Mouse (Mus musculus) testis, adult 2 months (tissue): ENCODE results near the gene Lsm5.

ENCODE experiments used
- CTCF ChIP-seq: fragments of 200-500 bp; IDR thresholded peaks from 2 replicates; pipeline ENCODE4 v1.5.1; 2012; ENCODE audit warnings: low read depth, mild to moderate bottlenecking, inconsistent platforms, low read length, moderate library complexity; ENCODE audit not compliant: control insufficient read depth, insufficient read depth, insufficient replicate concordance
- POLR2A ChIP-seq: fragments of 200-500 bp; IDR thresholded peaks from 2 replicates; pipeline ENCODE4 v1.6.1; 2012; ENCODE audit warnings: low read depth, mild to moderate bottlenecking, inconsistent platforms, low read length, moderate library complexity; ENCODE audit not compliant: control insufficient read depth

- TF ChIP-seq POLR2A (no peak), CTCF (no peak)
Observed at GRCm38 (mm10) chr6:56720877-56721276, 16.4 kb upstream of the Lsm5 start.
